Mouse (Mus musculus) kidney, adult 8-10 months (tissue): ENCODE data around the gene Tbl3.
A peak's percentile ranks its signal among the peaks of the same experiment; 100 is the strongest.

Experiments
- DNase-seq, 2 experiments: peaks; one replicate each; pipeline ENCODE4 v3.0.0; 2022

Gene Tbl3

DNA sequence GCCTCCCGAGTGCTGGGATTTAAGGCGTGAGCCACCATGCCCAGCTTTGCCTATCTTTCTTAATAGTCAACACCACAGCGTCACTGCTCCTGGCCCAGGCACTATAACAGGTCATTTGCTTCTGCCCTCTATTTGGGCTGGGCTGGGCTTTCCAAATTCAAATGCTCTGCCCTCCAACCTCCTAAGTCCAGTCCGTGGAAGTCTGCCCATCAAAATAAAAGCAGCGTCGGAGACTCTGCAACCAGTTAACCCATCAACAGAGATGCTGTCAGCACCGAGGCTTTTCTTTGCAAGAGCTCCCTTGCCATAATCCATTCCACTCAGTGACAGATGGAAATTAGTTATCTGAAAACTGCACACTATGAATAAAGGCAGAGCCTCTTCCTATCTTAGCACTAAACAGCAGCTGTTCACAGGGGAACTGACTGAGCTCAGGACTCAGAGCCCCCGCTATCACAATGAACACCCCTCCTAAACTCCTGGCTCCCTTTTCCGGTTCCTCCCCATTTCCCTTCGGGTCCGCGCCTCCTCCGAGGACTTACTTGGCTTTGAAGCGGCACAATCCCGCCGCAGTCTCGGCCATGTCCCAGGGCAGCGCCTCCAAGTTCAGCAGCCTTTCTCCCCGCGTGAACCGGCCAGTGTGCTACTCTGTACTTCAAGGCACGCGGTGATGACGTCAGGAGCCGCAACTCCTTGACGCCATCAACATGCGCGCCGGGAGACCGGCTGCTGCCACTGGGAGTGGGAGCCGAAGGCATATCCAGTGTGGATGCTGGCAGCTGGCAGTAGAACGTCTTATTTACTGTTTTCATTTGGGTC lies at the start of gene Tbl3:
Gene Tbl3 (minus strand): TSS at position 679 of the 819 bp plus-strand sequence.
- peak; percentile 88 to 94 for DNase-seq

DNA sequence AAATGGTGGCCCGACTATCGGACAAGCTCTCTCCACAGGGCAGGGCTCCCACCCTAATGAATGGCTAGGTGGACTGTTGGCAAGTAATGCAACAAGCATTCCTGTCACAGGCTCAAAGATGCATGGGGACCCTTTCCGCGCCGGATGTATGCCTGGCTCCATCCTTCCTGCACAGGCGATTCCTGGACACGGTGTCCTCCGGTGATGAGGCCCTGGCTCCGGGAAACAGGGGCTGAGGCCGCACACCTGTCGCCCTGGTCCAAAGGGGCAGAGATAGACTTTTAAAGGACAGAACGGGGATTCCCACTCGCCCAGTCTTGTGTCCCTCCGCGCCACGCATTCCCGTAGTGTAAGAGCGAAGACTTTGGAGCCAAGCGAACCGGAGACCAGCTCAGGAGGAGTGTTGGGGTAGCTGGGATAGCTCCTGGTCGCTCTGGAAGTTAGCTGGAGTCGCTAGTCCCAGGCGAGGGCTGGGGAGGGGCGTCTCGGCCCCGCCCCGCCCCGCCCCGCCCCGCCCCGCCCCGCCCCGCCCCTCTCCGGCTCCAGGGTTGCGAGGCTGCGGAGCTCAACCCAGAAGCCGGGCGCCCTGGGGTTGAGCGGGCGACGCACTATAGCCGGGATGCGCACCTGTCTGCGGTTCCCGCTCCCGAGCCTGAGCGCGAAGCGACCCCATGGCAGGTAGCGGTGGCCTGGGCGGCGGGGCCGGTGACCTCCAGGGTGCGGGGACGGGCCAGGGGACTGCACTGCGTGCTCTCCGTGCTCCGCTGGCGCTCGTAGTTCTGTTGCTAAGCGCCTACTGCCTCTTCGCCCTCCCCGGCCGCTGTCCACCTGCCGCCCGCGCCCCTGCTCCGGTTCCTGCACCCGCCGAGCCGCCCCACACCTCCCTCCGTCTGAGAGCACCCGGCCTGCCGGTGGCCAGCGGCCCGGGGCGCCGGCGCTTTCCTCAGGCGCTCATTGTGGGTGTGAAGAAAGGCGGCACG lies 45.2 kb upstream of the Tbl3 start, which contains the start of gene Hs3st6:
Gene Hs3st6 (plus strand): TSS at position 574 of the 980 bp plus-strand sequence.
- peak in 1 of 2 experiments; percentile 33 for DNase-seq

DNA sequence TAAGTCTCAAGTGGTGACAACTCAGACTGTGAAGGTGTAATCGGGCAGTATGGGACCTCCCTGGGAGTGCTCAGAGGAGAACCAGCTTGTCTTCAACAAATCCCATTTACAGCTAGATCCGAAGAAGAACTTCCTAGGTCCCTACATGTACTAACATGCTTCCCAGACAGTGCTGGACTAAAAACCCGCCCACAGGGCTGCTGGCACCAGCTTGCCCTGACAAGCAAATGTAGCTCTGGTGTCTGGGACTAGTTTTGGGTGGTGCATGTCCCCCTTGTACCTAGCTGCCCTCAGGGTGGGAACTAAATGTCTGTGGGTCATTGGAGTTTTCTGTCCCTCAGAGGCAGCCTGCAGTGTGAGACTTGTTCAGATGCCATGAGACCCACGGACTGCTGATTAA lies 44.1 kb upstream of the Tbl3 start:
- DNase-seq: no peak

DNA sequence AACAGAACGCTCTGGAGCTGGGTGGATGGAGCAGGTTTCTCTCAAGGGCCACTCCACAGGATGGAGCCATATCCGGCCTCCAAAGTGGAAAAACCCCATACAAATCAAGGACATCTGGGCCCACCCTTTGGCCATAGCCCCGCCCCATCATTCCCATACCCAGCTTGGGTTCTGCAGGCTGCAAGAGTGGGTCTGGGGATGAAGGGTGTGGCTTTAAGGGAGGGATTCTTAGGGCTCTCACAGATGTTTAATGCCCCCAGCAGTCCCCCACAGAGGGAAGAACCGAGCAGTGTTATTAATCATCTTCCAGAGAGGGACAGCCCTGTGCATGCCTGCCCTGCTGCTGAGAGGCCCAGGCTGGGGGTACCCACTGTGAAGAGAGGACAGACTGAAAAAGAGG lies 39.5 kb upstream of the Tbl3 start:
- no peak for DNase-seq

DNA sequence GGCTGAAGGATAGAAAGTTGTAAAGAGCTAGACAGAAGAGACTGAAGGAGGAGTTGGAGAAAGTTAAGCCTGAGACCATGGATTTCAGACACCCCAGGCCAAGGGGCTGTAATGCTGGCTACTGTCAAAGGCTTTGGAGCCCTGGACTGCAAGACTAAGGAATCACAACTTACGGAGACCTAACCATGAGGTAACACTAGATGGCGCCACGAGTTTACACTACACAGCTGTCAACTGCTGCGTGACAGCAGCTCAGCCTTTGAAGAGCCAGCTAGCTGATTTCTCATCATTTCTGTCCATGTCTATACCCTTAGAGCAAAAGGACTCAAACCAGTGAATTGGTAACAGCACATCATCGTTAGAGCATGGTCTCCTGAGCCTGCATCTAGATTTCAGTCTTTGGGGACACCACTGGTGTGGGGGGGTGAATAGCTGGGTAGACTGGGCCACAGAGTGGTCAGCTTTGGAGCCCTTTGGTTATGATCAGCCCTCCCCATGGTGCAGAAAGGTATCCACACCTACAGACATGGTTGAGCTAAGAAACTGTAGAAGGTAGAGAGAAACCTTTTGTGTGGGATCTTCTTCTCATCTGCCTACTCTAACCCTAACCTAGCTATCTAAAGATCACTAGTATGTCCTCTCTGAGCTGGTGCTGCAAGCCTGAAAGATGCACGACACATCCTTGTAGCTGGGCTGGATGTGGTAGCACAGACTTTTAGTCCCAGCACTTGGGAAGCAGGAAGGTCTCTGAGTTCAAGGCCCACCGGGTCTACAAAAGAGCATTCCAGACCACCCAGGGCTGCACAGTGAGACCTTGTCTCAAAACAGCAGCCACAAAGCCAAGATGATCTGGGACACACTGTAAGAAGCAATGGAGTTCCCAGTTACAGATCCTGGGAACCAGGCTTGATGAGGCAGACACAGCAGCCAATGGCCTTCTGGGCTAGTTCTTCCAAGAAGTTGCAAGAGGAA lies 38.4 kb upstream of the Tbl3 start:
- peak; percentile 83 to 92 for DNase-seq

DNA sequence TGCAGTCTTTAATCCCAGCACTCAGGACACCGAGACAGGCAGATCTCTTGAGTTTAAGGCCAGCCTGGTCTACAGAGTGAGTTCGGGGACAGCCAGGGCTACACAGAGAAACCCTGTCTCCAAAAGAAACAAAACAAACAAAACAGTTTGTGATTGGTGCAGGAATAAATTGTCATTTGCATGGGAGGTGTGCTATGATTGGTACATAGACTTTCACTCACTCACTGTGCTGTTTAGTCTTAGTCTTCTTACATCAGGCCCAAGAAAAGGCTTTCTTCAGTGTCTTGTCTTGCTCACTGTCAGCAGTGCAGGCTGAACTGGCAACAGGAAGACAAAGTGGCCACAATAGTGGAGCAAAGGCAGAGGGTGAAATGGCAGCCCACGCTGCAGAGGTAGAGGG lies 36.9 kb upstream of the Tbl3 start:
- no peak for DNase-seq

DNA sequence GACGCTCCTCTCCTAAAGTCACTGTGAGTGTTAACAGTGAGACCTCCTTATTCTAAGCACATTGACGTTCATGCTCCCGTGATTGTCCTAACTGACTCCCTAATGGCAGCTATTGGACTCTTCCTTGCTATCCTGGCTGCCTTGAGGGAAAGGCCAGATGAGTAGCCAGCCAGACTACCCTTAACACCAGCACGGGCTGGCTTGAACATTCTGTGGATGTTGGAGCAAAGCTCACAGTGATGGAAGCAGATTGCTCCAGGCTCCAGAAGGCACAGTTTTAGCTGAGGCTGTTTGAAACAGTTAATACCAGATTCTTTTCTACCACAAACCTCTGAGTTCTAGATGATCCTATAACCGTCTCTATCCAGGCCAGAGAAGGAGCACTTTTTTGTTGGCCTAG lies 36.4 kb upstream of the Tbl3 start:
- DNase-seq: no peak

DNA sequence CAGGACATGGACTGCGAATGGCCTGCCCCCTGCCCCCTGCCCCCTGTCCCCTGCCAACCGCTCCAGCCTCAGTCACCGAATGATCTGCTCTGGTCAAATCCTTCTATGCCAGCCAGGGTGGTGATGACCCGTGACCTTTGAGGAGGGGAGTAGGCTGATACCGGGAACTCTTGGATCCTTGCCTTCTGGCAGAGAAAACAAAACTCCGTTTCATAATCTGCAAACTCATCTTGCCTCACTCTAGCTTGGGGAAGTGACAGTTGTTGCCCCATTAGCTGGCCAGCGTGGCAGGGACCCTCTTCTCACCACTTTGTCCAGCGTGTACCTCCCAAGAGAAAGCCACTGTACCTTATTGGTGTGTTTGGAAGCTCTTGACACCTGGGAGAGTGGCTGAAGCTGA lies 34.8 kb upstream of the Tbl3 start:
- DNase-seq: no peak

DNA sequence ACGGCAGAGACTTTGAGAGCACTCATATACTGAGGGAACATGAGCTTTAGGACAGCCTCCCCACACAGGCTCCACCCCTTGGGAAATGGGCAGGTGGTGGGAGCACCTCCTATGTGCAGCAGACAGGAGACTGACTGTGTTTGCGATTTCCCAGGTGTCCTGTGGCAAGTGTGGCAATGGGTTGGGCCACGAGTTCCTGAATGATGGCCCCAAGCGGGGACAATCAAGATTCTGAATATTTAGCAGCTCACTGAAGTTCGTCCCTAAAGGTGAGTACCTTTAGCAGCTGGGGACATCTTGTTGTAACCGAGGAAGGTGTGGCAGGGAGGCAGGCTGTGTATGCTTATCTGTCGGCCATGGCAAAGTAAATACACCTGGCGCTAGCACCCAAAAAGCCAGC lies 32.5 kb upstream of the Tbl3 start:
- no peak for DNase-seq

DNA sequence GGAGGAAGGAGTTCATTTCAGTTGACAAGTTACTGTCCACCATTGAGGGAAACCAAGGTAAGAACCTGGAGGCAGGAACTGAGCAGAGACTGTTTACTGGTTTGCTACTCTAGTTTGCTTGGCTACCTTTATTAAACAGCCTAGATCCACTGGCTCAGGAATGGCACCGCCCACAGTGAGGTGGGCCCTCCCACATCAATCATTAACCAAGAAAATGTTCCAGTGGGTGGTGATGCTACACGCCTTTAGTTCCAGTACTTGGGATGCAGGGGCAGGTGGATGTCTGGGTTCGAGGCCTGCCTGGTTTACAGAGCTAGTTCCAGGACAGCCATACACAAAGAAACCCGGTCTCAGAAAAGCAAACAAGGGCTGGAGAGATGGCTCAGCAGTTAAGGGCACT lies 30.8 kb upstream of the Tbl3 start:
- DNase-seq: peak; percentile 82 to 89

DNA sequence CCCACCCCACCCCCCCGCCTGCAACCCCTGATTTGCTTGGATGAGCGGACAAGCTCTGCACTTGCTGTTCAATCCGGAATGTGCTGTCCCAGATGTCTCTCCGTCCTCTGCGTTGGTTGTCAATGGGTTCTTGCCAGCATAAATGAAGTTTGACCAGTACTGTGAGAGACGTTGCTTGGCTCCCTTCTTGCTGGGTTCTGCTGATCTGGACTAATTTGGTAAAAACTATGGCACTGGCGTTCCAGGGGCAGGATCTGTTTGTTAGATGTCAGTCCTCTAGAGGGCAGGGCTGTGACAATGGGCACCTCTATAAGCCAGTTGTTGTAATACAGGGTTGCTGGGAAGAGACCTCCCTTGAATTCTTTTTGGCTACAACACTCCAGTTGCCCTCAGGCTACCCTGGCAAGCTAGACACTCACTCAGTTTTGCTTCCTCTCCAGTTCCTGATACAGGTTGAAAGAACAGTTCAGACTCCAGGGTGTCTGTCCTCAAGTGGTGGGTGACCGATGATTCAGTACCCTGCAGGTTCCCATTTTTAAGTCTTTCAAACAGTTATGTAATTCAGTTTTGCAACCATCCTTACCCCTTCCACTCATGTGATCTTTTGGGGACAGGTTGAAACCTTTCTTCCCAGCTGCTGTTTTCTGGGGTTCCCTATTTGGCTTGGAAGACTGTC lies 29.8 kb upstream of the Tbl3 start:
- DNase-seq: peak; percentile 65 to 72

DNA sequence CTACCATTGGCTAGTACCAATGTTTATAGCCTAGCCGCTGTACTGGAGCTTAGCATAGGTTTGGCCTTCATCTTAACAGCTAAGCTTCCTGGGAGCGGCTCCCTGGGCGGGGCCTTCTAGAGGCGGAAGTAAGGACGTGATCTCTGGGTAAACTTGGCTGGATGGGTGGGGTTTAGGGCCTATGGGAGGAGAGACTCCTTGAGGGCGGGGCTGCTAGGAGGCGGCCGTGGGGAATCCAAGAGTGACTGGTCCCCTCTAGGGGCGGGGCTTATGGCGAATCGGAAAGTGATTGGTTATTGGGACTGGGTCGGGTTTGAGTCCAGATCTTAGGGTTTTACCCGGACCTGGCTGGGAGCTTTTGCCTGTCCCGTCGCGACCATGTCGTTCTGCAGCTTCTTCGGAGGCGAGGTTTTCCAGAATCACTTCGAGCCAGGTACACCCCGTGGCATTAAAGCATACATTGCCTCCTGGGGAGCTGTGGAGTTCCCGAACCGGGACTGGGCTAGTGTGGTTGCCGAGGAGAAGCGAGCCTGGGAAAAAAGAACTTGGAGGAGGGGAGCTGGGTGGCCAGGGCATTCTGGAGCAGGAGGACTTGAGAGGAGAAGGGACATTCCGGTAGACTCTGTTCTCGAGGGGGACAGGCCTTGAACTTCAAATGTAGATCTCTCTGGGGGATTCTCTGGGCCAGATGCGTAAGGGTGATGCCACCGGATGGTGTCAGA lies 29.0 kb upstream of the Tbl3 start, which contains the start of gene Msrb1:
Gene Msrb1 (plus strand): TSS at position 313 of the 722 bp plus-strand sequence.
- peak; percentile 99 for DNase-seq

DNA sequence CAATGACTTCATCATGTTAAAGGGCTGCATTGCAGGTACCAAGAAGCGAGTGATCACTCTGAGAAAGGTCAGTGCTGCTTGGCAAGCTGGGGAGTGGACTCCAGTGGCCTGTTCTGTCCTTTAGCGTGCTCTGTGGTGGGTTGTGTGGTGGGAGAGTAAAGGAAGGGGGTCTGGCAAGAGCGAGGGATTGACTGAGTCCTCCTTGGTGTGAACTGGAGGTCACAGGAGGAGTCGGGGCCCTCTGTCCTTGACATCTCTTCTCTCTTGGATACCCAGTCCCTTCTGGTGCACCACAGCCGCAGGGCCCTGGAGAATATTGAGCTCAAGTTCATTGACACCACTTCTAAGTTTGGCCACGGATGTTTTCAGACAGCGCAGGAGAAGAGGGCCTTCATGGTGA lies 28.0 kb upstream of the Tbl3 start:
- DNase-seq: no peak

DNA sequence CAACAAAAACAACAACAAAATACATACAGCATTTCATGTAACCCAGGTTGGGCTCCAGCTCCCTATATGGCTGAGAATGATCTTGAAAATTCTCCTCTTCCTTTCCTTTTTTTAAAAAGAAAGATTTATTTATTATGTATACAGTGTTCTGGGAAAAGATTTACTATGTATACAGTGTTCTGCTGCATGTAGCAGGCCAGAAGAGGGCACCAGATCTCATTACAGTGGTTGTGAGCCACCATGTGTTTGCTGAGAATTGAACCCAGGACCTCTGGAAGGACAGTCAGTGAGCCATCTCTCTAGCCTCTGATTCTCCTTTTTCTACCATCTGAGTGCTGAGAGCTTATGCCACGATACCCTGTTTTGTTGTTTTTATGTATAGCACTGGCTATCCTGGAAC lies 27.1 kb upstream of the Tbl3 start:
- no peak for DNase-seq

DNA sequence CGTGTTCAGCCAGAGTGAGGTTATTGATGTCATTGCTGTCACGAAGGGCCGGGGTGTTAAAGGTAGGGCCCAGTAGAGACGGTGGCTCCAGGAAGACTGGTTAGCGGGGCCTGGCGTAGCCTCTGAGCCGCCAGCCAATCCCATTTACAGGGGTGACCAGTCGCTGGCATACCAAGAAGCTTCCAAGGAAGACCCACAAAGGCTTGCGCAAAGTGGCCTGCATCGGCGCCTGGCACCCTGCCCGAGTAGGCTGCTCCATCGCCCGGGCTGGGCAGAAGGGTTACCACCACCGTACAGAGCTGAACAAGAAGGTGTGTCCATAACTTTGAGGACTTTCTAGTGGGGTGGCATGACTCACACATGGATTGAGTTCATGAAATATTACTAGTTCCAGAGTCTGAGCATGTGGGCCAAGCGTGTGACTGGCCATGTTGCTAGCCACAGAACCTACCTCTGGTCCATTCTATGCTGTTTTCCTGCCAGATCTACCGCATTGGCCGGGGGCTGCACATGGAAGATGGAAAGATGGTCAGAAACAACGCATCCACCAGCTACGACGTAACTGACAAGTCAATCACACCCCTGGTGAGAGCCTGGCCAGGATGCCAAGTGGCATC lies 26.1 kb upstream of the Tbl3 start:
- no peak for DNase-seq

DNA sequence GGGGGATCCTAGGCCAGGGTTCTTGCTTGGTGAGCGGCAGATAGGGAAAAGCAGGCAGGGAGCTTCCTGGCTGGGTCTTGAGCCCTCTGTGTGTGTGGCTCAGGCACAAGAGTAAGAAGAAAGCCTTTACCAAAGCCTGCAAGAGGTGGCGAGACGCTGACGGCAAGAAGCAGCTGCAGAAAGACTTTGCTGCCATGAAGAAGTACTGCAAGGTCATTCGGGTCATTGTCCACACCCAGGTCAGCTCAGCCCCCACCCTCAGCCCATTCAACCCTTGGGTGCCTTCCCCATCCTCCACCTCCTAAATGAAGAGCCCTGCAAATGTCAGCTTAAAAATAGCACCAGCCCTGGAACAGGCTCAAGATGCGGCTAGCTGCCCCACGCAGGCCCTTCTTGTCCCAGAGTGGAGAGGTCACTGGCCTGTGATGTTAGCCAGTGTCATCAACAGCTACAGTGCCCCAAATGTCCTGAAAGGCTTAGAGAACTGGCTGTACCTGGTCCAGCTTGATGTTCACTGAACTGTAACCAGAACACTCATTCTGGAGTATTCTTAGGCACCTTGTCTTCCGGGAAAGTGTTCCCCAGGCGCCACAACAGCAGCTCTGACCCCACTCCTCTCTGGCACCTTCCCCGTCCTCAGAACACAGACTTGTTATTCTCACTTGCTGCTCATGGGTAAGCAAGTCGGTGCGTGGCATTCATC lies 24.9 kb upstream of the Tbl3 start:
- peak in 1 of 2 experiments; percentile 49 for DNase-seq

DNA sequence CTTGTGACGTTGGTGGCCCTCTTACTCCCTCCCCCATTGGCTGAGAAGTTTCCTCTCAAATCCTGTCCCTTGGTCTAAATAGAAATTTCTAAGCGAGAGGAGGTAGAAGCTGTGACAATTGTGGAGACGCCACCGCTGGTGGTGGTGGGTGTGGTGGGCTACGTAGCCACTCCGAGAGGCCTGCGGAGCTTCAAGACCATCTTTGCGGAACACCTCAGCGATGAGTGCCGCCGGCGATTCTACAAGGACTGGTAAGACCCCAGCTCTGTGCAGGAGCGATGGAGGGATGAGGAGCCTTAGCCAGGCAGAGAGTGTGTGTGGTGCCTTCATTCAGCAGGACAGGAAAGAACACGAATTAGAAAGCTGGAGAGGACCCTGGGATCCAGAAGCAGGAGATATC lies 23.3 kb upstream of the Tbl3 start:
- DNase-seq: no peak

DNA sequence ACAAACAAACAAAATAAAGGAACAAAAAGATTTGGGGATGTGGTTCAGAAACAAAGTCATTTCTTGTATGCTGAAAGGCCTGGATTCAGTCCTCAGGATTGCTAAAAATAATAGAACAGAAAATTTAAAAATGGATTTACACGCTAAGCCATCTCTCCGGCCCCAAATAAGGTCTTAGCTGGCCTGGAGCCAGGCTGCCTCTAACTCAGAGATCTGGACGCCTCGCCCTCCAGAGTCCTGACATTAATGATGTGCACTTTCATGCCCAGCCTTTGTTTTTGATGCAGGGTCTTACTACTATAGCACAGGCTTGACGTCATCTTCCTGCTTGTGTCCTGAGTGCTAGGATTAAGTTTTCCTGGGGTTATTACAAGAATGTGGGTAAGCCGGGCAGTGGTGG lies 21.6 kb upstream of the Tbl3 start:
- DNase-seq: no peak

DNA sequence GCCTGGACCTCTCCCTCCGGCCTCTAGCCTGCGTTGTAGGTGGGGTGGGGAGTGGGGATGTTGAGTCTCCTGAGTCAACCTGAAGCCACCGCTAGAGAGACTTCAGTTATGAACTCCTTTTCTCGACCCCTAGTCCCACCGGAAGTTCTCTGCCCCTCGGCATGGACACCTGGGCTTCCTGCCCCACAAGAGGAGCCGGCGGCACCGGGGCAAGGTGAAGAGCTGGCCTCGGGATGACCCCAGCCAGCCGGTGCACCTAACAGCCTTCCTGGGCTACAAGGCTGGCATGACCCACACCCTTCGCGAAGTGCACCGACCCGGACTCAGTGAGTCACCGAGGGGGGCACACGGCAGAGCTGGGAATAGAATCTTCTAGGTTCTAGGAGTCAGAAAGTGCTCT lies 20.7 kb upstream of the Tbl3 start:
- no peak for DNase-seq

DNA sequence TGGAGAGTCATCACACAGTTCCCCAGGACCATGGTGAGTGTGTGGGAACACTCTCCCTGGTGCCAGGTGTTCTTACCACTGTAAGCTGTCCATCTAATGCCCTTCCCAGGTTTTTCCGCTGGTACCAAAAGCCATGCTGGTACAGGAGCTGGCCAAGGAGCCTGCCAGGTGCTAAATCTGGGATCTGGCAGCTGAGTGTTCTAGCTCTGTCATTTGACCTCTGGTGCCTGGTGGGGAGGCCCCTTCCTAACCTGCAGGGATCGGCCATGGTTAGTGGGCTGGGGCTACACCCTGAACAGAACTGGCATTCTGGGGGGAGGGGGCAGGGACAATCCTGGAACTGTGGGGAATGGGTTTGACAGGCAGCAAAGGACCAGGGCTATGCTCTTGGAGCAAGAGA lies 20.2 kb upstream of the Tbl3 start, which contains the start of gene Rpl3l:
Gene Rpl3l (plus strand): TSS at position 203 of the 400 bp plus-strand sequence.
- DNase-seq: no peak
